ENCODE assay signal across 15 mouse cellular contexts in the genomic region with DNA sequence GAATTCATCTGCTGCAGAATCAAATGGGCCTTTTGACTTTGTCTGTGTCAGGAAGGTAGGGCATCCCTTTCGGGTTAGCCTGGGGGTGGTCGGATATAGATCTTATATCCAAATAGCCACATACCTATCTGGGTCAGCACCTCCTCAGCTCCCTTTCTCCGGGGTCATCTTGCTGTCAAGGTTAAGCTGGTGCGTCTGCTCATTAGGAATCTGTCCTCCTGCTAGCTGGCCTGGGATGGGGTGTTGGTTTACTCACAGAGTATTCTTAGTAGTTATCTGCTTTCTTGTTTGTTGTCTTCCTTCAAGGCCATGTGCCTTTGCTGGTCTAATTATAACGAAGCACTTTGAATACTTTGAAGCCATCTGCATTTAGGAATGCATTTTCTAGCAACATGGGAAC.
"Had no signal": no experiment of that assay in that cellular context is flagged by ENCODE, and none has a peak within 500 bp of the region (broad histone marks: within the 10 kb centered on the region; RNA-seq: fewer than 3 reads in every experiment).

No protein-coding gene starts in this region.

- H3K4me3 ChIP-seq: layer of hippocampus, adult 2 months had no signal

- ATAC-seq: liver, postnatal 0 days; lung, postnatal 0 days had no signal

- DNase-seq: kidney, adult 11 months; kidney, adult 9 months; kidney, postnatal 25 days; layer of hippocampus, adult 9-11 months; liver, postnatal 0 days; lung, embryonic 14.5 days; midbrain, embryonic 14.5 days; retina, postnatal 1 day; right cerebral cortex, postnatal 25 days; thymus, postnatal 25 days had no signal

- H3K9ac ChIP-seq: liver, embryonic 14.5 days; liver, postnatal 0 days; lung, embryonic 14.5 days had no signal

- H3K27ac ChIP-seq: kidney, postnatal 0 days; layer of hippocampus, adult 2 months; liver, embryonic 14.5 days; macrophage had no signal

- H3K4me2 ChIP-seq: lung, embryonic 14.5 days had no signal
